Mouse (Mus musculus) midbrain, postnatal 0 days (tissue): Measurements from ENCODE around the gene Fkbp8. TPM values are rescaled to one million over a fixed set of nuclear protein-coding genes. Genes with fewer than 3 reads are reported as not detected.
A peak's percentile ranks its signal among the peaks of the same experiment; 100 is the strongest.

Source experiments
- ATAC-seq: fragments of 200-750 bp; cut with Nextera tagmentation; 2 replicates; pipeline ENCODE4 v1.8.0; 2017; ENCODE audit warnings: moderate number of reproducible peaks, mild to moderate bottlenecking, moderate TSS enrichment, moderate library complexity; ENCODE audit not compliant: low FRiP score
- DNase-seq: peaks from one replicate; pipeline ENCODE4 v3.0.0-alpha.2; 2015; ENCODE audit warnings: low spot score
- H3K27ac ChIP-seq: fragments of 300-500 bp; sonication (generic); 2 replicates; pipeline ENCODE4 v1.5.1; 2014; ENCODE audit warnings: low read depth, mild to moderate bottlenecking, low read length, mixed read lengths
- H3K27me3 ChIP-seq: fragments of 300-500 bp; sonication (generic); 2 replicates; pipeline ENCODE4 v1.6.1; 2014; ENCODE audit warnings: low read length, control low read depth, mixed read lengths; ENCODE audit not compliant: insufficient read depth
- H3K36me3 ChIP-seq: fragments of 300-500 bp; sonication (generic); 2 replicates; pipeline ENCODE4 v1.6.1; 2014; ENCODE audit warnings: low read length, control low read depth, mixed read lengths; ENCODE audit not compliant: insufficient read depth
- H3K4me1 ChIP-seq: fragments of 300-500 bp; sonication (generic); 2 replicates; pipeline ENCODE4 v1.6.1; 2014; ENCODE audit warnings: mild to moderate bottlenecking, control low read depth, antibody characterized with exemption, low read length, mixed read lengths; ENCODE audit not compliant: insufficient read depth
- H3K4me2 ChIP-seq: fragments of 300-500 bp; sonication (generic); 2 replicates; pipeline ENCODE4 v1.6.1; 2014; ENCODE audit warnings: low read depth, mild to moderate bottlenecking, low read length, mixed read lengths; ENCODE audit not compliant: poor library complexity, severe bottlenecking
- H3K4me3 ChIP-seq: fragments of 300-500 bp; sonication (generic); 2 replicates; pipeline ENCODE4 v1.5.1; 2014; ENCODE audit warnings: low read depth, mild to moderate bottlenecking, low read length, moderate library complexity
- H3K9ac ChIP-seq: fragments of 300-500 bp; sonication (generic); replicated peaks from 2 replicates; pipeline ENCODE4 v1.6.1; 2014; ENCODE audit warnings: mild to moderate bottlenecking, low read length, moderate library complexity, mixed read lengths; ENCODE audit not compliant: poor library complexity, severe bottlenecking
- H3K9me3 ChIP-seq: fragments of 300-500 bp; sonication (generic); 2 replicates; pipeline ENCODE4 v1.6.1; 2016; ENCODE audit warnings: low read length, control low read depth
- CTCF ChIP-seq: IDR thresholded peaks from 2 replicates; pipeline ENCODE4 v1.5.1; 2016; ENCODE audit warnings: antibody characterized with exemption, mild to moderate bottlenecking
- WGBS: fragments of 180-500 bp; shearing (Covaris S2); extraction: QIAGEN DNeasy Blood & Tissue Kit; methylation state at CpG from one replicate; pipeline ENCODE4 v1.1.7; 2014; 5-methylcytosine and 5-hydroxymethylcytosine counted together
- polyA plus RNA-seq: library from polyadenylated mRNA; unstranded; fragments of >200 nt; fragmentation: Nextera tagmentation; extraction: Ambion mirVana; gene quantifications from 2 replicates; pipeline ENCODE4 v1.2.1, GENCODE M21; 2015
- total RNA-seq: library from RNA; depleted of rRNA; stranded (reverse); fragments of >200 nt; gene quantifications from 2 replicates; pipeline ENCODE4 v1.2.3, GENCODE M21; 2014; rRNA removed

The Fkbp8 gene
- 490 and 533 TPM in 2 replicates for total RNA-seq
- 351 and 386 TPM in 2 replicates for polyA plus RNA-seq

DNA sequence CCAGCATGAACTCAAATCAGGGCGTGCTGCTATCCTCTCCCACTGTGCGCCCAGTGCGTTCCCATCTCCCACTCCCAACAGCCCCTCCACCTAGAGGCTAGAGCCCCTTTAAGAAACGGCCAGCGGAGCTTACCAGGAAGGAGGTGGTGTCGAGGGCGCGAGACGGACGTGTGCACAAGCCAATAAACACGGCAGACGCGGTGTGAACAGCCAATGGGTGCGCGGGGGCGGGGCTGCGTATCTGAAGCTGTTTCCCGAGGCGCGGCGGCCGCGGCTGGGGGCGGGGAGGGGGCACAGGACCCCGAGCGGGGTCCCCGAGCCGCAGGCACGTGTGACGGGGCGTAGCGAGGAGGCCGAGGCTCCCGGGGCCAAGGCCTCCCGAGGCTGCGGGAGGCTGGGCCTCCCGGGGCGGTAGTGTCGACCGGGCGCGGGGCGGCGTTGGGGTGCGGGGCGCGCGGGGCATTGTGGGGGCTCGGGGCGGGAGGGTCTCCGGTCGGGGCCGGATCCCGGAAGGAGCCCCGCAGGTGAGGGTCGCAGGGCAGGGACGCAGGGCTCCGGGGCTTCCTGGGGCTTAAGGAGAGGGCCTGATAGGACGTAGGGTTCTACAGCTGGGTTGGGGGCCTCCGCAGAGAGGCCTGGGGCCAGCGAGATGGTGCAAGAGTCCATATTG lies at the start of gene Fkbp8, which contains the start of gene Kxd1:
Fkbp8 (plus strand) TSS at position 213 of the 670 bp plus-strand sequence.
Kxd1 (minus strand) TSS at position 445 of the 670 bp plus-strand sequence.
- Histone ChIP-seq H3K4me3 (peak within 1 kb of the TSS; percentile 70), H3K4me2 (peak within 1 kb of the TSS; percentile 82), H3K4me1 (peaks cover 6% of the 10 kb centered on the region; the same call in 1 of the 2 replicates), H3K9me3 (no peaks in the 10 kb centered on the region), H3K27me3 (no peaks in the 10 kb centered on the region), H3K36me3 (peaks cover 23% of the 10 kb centered on the region), H3K9ac (peak within 1 kb of the TSS; percentile 71), H3K27ac (peak within 1 kb of the TSS; percentile 75)
- peak; percentile 55 for TF ChIP-seq CTCF
- 1% methylated on average over 44 of the region's 61 CpGs for WGBS
- DNase-seq, result peak; percentile 97
- peak; percentile 92 for ATAC-seq

- Histone ChIP-seq H3K27ac (no peak overlapping the region), H3K4me3 (no peak overlapping the region), H3K36me3 (peaks cover 11% of the 10 kb centered on the region; the same call in 1 of the 2 replicates), H3K9ac (no peak overlapping the region), H3K4me1 (peaks cover 11% of the 10 kb centered on the region), H3K4me2 (no peak overlapping the region), H3K9me3 (no peaks in the 10 kb centered on the region), H3K27me3 (no peaks in the 10 kb centered on the region)
- 79% methylated on average over 3 of the region's 3 CpGs for WGBS
- DNase-seq (no peak), ATAC-seq (no peak)
- TF ChIP-seq CTCF, result 0 out of 2 replicates have a peak, but pooled peaks have one; percentile 5
These were observed 45.6 kb upstream of the Fkbp8 start for GRCm38 (mm10) chr8:70481908-70482307.

- no peak for ATAC-seq
- Histone ChIP-seq H3K27me3 (peaks cover under 1% of the 10 kb centered on the region; the same call in 1 of the 2 replicates), H3K27ac (no peak overlapping the region), H3K4me1 (peaks cover 8% of the 10 kb centered on the region; the same call in 1 of the 2 replicates), H3K36me3 (peaks cover 11% of the 10 kb centered on the region; the same call in 1 of the 2 replicates), H3K9ac (no peak overlapping the region), H3K4me2 (no peak overlapping the region), H3K9me3 (no peaks in the 10 kb centered on the region), H3K4me3 (no peak overlapping the region)
- no peak for DNase-seq
- 68% methylated on average over 2 of the region's 2 CpGs for WGBS
- TF ChIP-seq CTCF, result no peak
These were observed 44.6 kb upstream of the Fkbp8 start for GRCm38 (mm10) chr8:70482943-70483342.

- TF ChIP-seq CTCF, result no peak
- peaks cover 33% of the 10 kb centered on the region for H3K27me3 ChIP-seq
- no peaks in the 10 kb centered on the region for H3K9me3 ChIP-seq
- ATAC-seq (no peak; the same call in 1 of the 2 replicates), DNase-seq (no peak)
- peak overlapping the region; percentile 89 for H3K9ac ChIP-seq
- 43% methylated on average over 7 of the region's 7 CpGs for WGBS
- peak overlapping the region; percentile 69 for H3K4me2 ChIP-seq
- peak overlapping the region; percentile 63 for H3K4me3 ChIP-seq
- peaks cover 14% of the 10 kb centered on the region; the same call in 1 of the 2 replicates for H3K4me1 ChIP-seq
- H3K36me3 ChIP-seq, result peaks cover 11% of the 10 kb centered on the region; the same call in 1 of the 2 replicates
- H3K27ac ChIP-seq, result no peak overlapping the region
These were observed 41.3 kb upstream of the Fkbp8 start for GRCm38 (mm10) chr8:70486191-70486681.

DNA sequence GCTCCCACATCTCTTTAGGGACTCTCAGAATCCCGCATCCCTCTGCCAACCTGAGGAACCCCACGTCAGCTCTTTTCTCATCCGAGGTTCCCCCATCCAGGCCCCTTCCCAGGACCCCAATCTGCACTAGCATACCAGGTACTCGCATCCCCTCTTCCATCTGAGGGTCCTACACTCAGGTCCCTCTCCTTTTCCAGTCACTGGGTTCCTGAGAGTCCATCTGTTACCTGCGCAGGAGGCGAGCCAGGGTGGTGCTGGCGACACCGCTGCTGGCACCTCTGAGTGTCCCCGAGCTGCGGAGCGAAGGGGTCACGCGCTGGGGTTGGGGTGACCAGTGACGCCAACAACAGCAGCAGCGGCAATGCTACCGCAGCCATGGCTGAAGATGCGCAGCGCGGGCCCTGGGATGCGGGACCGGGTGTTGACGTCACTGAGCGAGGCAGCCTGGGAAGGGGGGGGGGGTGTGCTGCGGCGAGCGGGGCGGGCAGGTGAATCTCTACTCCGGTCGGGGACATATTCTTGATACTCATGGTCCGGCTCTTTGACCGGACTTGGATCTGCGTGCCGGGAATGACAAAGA lies 40.5 kb upstream of the Fkbp8 start, which contains the start of gene Tmem59l:
Tmem59l (minus strand) TSS at position 418 of the 580 bp plus-strand sequence.
- 3% methylated on average over 28 of the region's 33 CpGs for WGBS
- peak; percentile 72 for ATAC-seq
- TF ChIP-seq CTCF, result no peak
- Histone ChIP-seq H3K4me1 (peaks cover 14% of the 10 kb centered on the region; the same call in 1 of the 2 replicates), H3K9me3 (no peaks in the 10 kb centered on the region), H3K4me2 (peak within 1 kb of the TSS; percentile 69), H3K27me3 (peaks cover 41% of the 10 kb centered on the region), H3K9ac (peak within 1 kb of the TSS; percentile 89), H3K27ac (peak within 1 kb of the TSS; percentile 52), H3K36me3 (peaks cover 11% of the 10 kb centered on the region; the same call in 1 of the 2 replicates), H3K4me3 (peak within 1 kb of the TSS; percentile 63)
- peak; percentile 59 for DNase-seq
